In the genomic region with DNA sequence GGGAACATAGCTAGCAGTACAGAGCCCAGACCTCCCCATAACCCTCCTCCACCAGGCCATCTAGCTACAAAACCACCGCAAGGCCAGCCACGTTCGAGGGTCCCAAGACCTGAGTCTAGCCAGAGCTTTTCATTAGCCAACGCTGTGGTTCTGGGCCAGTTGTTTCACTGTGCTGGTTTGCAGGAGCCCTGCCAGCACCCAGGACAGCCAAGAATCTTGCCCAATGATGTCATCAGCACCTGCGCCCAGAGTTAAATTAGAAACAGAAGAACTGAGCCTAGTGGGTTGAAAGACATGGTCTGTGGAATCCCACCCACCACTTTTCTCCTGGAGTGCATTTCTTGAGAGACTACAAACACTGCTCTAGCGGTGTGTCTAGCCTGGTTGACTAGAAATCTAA, we compare ENCODE assay signal across 9 mouse cellular contexts. TPM values are rescaled to one million over a fixed set of nuclear protein-coding genes. Genes with fewer than 3 reads are reported as not detected.
DNase-seq lines count a peak whose midpoint lies in the region; ATAC-seq and TF ChIP-seq lines count a peak whose summit lies in the region.
"Had no signal": no experiment of that assay in that cellular context is flagged by ENCODE, and none has a peak within 500 bp of the region (broad histone marks: within the 10 kb centered on the region; RNA-seq: fewer than 3 reads in every experiment).

No protein-coding gene starts in this region.

- TF ChIP-seq EP300 in liver, postnatal 0 days (IDR thresholded peaks at IDR 0.05; ENCODE audit: low read depth) = no peak

- H3K36me3 ChIP-seq in liver, postnatal 0 days (replicated peaks; ENCODE audit: insufficient read depth, low read length) = no peaks in the 10 kb centered on the region

- peak; percentile 58 to 65 for DNase-seq in left cerebral cortex, adult 18-20 months (ENCODE audit: low spot score in 2 of 2)
- no peak for DNase-seq in left cerebral cortex, adult 11 months (ENCODE audit: low spot score)
- peak; percentile 46 for DNase-seq in brain, embryonic 14.5 days (ENCODE audit: low read depth)
- peak; percentile 59 for DNase-seq in heart, adult 8-10 months (ENCODE audit: low spot score)
- peak; percentile 63 for DNase-seq in right cerebral cortex, postnatal 25 days
- no peak for DNase-seq in thymus, postnatal 36 days
- no peak for DNase-seq in liver, postnatal 0 days

- no peak overlapping the region for H3K4me3 ChIP-seq in liver, postnatal 0 days (ENCODE audit: low read depth, low read length)
- H3K4me3 ChIP-seq: erythroblast, embryonic 14.5 days had no signal

- H3K27me3 ChIP-seq in liver, postnatal 0 days (ENCODE audit: insufficient read depth, low read length) = no peaks in the 10 kb centered on the region

- H3K4me1 ChIP-seq in liver, postnatal 0 days (ENCODE audit: insufficient read depth) = no peaks in the 10 kb centered on the region; the same call in 1 of the 2 replicates

- no peak overlapping the region for H3K4me2 ChIP-seq in liver, postnatal 0 days (ENCODE audit: low read depth, low read length)

- no peak for TF ChIP-seq CTCF in brain, embryonic 14.5 days (IDR thresholded peaks at IDR 0.05; ENCODE audit: borderline replicate concordance, extremely low read depth, insufficient read depth, insufficient read length)
- no peak for TF ChIP-seq CTCF in liver, postnatal 0 days (IDR thresholded peaks at IDR 0.05; ENCODE audit: low read depth)

- no peaks in the 10 kb centered on the region for H3K9me3 ChIP-seq in liver, postnatal 0 days (ENCODE audit: low read length)

- no peak overlapping the region for H3K9ac ChIP-seq in liver, postnatal 0 days (replicated peaks)
- H3K9ac ChIP-seq: liver, embryonic 14.5 days had no signal

- no peak overlapping the region for H3K27ac ChIP-seq in liver, postnatal 0 days (ENCODE audit: low read depth)
- H3K27ac ChIP-seq: liver, embryonic 14.5 days had no signal

- no peak for ATAC-seq in liver, postnatal 0 days

- no peak for TF ChIP-seq POLR2A in brain, embryonic 14.5 days (IDR thresholded peaks at IDR 0.05; ENCODE audit: borderline replicate concordance, extremely low read depth, insufficient read depth, insufficient read length, poor library complexity, severe bottlenecking)

- WGBS in liver, postnatal 0 days (ENCODE audit: insufficient replicate concordance) = 70% methylated on average over 6 of the region's 6 CpGs

RNA-seq across cellular contexts. Expression of a gene that starts 35.0 kb away (rescaled TPM):
- not detected for total RNA-seq in left cerebral cortex, adult 18-20 months (2021)
- 0.30 TPM in 1 of 2 replicates, not detected in the other for polyA plus RNA-seq in brain, embryonic 14.5 days (2012; rRNA removed)
- total RNA-seq in heart, adult 8-10 months (2022) = not detected
- 0.07 and 0.19 TPM in 2 replicates for polyA plus RNA-seq in liver, postnatal 0 days (2015; fragmentation: Nextera tagmentation; extraction: Ambion mirVana)
- polyA plus RNA-seq: erythroblast, embryonic 14.5 days had no signal

Comparison
In these comparisons a context has a peak if more than half of its experiments do, and no peak if none do; other contexts are left out.
1. DNase-seq: peak in left cerebral cortex, adult 18-20 months (2 of 2), brain, embryonic 14.5 days (single experiment), heart, adult 8-10 months (single experiment) and right cerebral cortex, postnatal 25 days (single experiment); none in left cerebral cortex, adult 11 months (single experiment), thymus, postnatal 36 days (0 of 2) and liver, postnatal 0 days (single experiment).